Mouse (Mus musculus): ENCODE data around the gene Adpgk.

Adpgk gene

GRCm38 (mm10) chr9:59290957-59291687 lies at the start of gene Adpgk:
Gene Adpgk, plus strand, starts transcription at chr9:59291558.
- peak; percentile 99 for DNase-seq

- DNase-seq: no peak
Observed at GRCm38 (mm10) chr9:59245181-59245580, 46.2 kb upstream of the Adpgk start.

GRCm38 (mm10) chr9:59246456-59247029 lies 44.8 kb upstream of the Adpgk start:
- DNase-seq: no peak

GRCm38 (mm10) chr9:59249359-59249758 lies 42.0 kb upstream of the Adpgk start:
- DNase-seq: no peak

- peak; percentile 11 for DNase-seq
Observed at GRCm38 (mm10) chr9:59250272-59250671, 41.1 kb upstream of the Adpgk start.

GRCm38 (mm10) chr9:59254716-59255421 lies 36.5 kb upstream of the Adpgk start:
- no peak for DNase-seq

- no peak for DNase-seq
Observed at GRCm38 (mm10) chr9:59259806-59260454, 31.4 kb upstream of the Adpgk start.

- DNase-seq: peak; percentile 27
Observed at GRCm38 (mm10) chr9:59266332-59266731, 25.0 kb upstream of the Adpgk start.

- peak; percentile 84 for DNase-seq
Observed at GRCm38 (mm10) chr9:59269728-59270127, 21.6 kb upstream of the Adpgk start.

- DNase-seq: no peak
Observed at GRCm38 (mm10) chr9:59271081-59271480, 20.3 kb upstream of the Adpgk start.

- DNase-seq: peak; percentile 86
Observed at GRCm38 (mm10) chr9:59271711-59272110, 19.6 kb upstream of the Adpgk start.

GRCm38 (mm10) chr9:59273199-59273598 lies 18.2 kb upstream of the Adpgk start:
- DNase-seq: no peak

- no peak for DNase-seq
Observed at GRCm38 (mm10) chr9:59274846-59275455, 16.4 kb upstream of the Adpgk start.

- no peak for DNase-seq
Observed at GRCm38 (mm10) chr9:59278199-59278598, 13.2 kb upstream of the Adpgk start.

GRCm38 (mm10) chr9:59278694-59279093 lies 12.7 kb upstream of the Adpgk start:
- no peak for DNase-seq

- DNase-seq: no peak
Observed at GRCm38 (mm10) chr9:59280888-59281287, 10.5 kb upstream of the Adpgk start.

GRCm38 (mm10) chr9:59281871-59282682 lies 9.3 kb upstream of the Adpgk start:
- DNase-seq: peak; percentile 83

- DNase-seq: no peak
Observed at GRCm38 (mm10) chr9:59282683-59282986, 8.7 kb upstream of the Adpgk start.

- DNase-seq: no peak
Observed at GRCm38 (mm10) chr9:59285614-59286013, 5.7 kb upstream of the Adpgk start.

GRCm38 (mm10) chr9:59288058-59288457 lies 3.3 kb upstream of the Adpgk start:
- DNase-seq: peak; percentile 48

GRCm38 (mm10) chr9:59288685-59289410 lies 2.5 kb upstream of the Adpgk start:
- no peak for DNase-seq
